Comparison of ENCODE assay signal across 1 mouse cellular context in the genomic region with DNA sequence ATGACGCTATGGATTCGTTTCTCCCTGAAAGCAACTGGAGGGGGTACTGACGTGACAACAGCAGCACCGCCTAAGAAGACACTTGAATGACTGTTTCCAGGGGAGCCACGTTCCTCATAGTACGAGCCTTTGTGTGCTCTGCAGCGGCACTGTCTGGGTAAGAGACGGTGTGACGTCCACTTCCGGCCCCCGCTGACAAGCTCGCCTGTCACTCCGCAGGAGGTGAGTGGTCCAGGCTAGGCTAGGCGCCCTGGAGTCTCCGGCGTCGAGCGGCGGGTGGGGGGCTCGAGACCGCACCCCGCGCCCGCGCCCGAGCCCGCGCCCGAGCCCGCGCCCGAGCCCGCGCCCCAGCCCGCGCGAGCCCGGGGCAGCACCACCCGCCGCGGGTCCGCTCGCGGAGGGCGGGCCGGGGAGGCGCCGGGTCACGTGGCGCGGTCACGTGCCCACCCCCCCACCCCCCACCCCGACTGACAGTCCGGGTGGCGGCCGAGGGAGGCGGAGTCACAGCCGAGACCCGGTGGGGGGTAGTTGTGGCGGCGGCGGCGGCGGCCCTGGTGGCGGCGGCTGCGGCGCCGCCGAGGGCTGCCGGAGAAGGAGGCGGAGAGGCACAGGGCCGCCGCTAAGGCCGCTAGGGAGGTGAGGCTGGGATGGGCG.
A peak's percentile ranks its signal among the peaks of the same experiment; 100 is the strongest.
TF ChIP-seq lines count a peak whose summit lies in the region.

Gene Tulp4 (plus strand): TSS at position 77 of the 654 bp plus-strand sequence.

TF ChIP-seq in MEL, 35 proteins besides CTCF, POLR2A, EP300 and RAD21 (continued from another document):
- TF ChIP-seq ZMIZ1 (IDR thresholded peaks at IDR 0.05; ENCODE audit: low read depth, low read length): peak; percentile 90; the same call in 1 of the 2 replicates
- no peak for TF ChIP-seq CHD1 (IDR thresholded peaks at IDR 0.05; ENCODE audit: low read depth, low read length)
- TF ChIP-seq MEF2A (IDR thresholded peaks at IDR 0.05; ENCODE audit: extremely low read depth, insufficient replicate concordance, low read depth, low read length, poor library complexity, severe bottlenecking): no peak
- peak; percentile 73 for TF ChIP-seq MAX (IDR thresholded peaks at IDR 0.05; ENCODE audit: low read length)
- peak; percentile 76 for TF ChIP-seq MXI1 (IDR thresholded peaks at IDR 0.05; ENCODE audit: low read depth, low read length)
- TF ChIP-seq JUND (IDR thresholded peaks at IDR 0.05; ENCODE audit: low read depth, low read length): no peak
- no peak for TF ChIP-seq RCOR1 (IDR thresholded peaks at IDR 0.05; ENCODE audit: low read depth, low read length)
- TF ChIP-seq HCFC1 (IDR thresholded peaks at IDR 0.05; ENCODE audit: low read depth, low read length): no peak; the same call in 1 of the 2 replicates
- no peak for TF ChIP-seq ZKSCAN1 (IDR thresholded peaks at IDR 0.05; ENCODE audit: low read depth, low read length)
- TF ChIP-seq MYB (IDR thresholded peaks at IDR 0.05; ENCODE audit: low read depth, low read length): no peak
